Mouse (Mus musculus) ES-Bruce4 (cell line): Measurements from ENCODE around the gene Macrod2.

Source experiments
- CTCF ChIP-seq: IDR thresholded peaks from one replicate; pipeline ENCODE4 v1.8.1; 2011; ENCODE audit warnings: low read depth, low read length
- EP300 ChIP-seq: IDR thresholded peaks from 2 replicates; pipeline ENCODE4 v1.6.1; 2011; ENCODE audit warnings: low read depth, low read length; ENCODE audit not compliant: insufficient read depth

- TF ChIP-seq EP300 = no peak
- no peak for TF ChIP-seq CTCF
These were observed 378.3 kb downstream of the Macrod2 start for GRCm38 (mm10) chr2:140773456-140773855.
